Mouse (Mus musculus): ENCODE results near the gene Tcl1b4.
"Not testable (repeated sequence)": the region's sequence is repeated elsewhere in the genome, so short reads cannot be mapped to it uniquely, and the experiment has no call there.

Gene Tcl1b4

GRCm38 (mm10) chr12:105201657-105202056 is at the start of gene Tcl1b4:
TSS of gene Tcl1b4 (plus strand) at chr12:105201957.
- in situ Hi-C loops (cut with MboI, MseI), result loop anchor here (5.0 kb wide), 1 partner anchor 54 kb away; the partner anchor contains the start of gene Tcl1b2

GRCm38 (mm10) chr12:105155286-105155685 is 46.5 kb upstream of the Tcl1b4 start:
- in situ Hi-C loops (cut with MboI, MseI), result not testable (repeated sequence)

- in situ Hi-C loops (cut with MboI, MseI), result no loop called here
Measured at GRCm38 (mm10) chr12:105158842-105159241, 42.9 kb upstream of the Tcl1b4 start.

GRCm38 (mm10) chr12:105159390-105159789 is 42.4 kb upstream of the Tcl1b4 start, which contains the start of gene Tcl1b1:
TSS of gene Tcl1b1 (plus strand) at chr12:105159690.
- in situ Hi-C loops (cut with MboI, MseI), result no loop called here

GRCm38 (mm10) chr12:105166734-105167133 is 35.0 kb upstream of the Tcl1b4 start:
- in situ Hi-C loops (cut with MboI, MseI), result no loop called here

- in situ Hi-C loops (cut with MboI, MseI), result no loop called here
Measured at GRCm38 (mm10) chr12:105173366-105173765, 28.4 kb upstream of the Tcl1b4 start.

GRCm38 (mm10) chr12:105174318-105174717 is 27.4 kb upstream of the Tcl1b4 start:
- in situ Hi-C loops (cut with MboI, MseI), result not testable (repeated sequence)

- in situ Hi-C loops (cut with MboI, MseI), result not testable (repeated sequence)
Measured at GRCm38 (mm10) chr12:105176044-105176443, 25.7 kb upstream of the Tcl1b4 start, which contains the start of gene Tcl1b5. TSS of gene Tcl1b5 (plus strand) at chr12:105176344.

- in situ Hi-C loops (cut with MboI, MseI), result not testable (repeated sequence)
Measured at GRCm38 (mm10) chr12:105181040-105181644, 20.6 kb upstream of the Tcl1b4 start.

GRCm38 (mm10) chr12:105188980-105189379 is 12.8 kb upstream of the Tcl1b4 start:
- in situ Hi-C loops (cut with MboI, MseI), result loop anchor here (5.0 kb wide), 1 partner anchor 67 kb away; no protein-coding TSS in a partner anchor

GRCm38 (mm10) chr12:105190743-105191142 is 11.0 kb upstream of the Tcl1b4 start, which contains the start of gene Tcl1b3:
TSS of gene Tcl1b3 (plus strand) at chr12:105191043.
- in situ Hi-C loops (cut with MboI, MseI), result not testable (repeated sequence)

GRCm38 (mm10) chr12:105199684-105200497 is 1.9 kb upstream of the Tcl1b4 start:
- in situ Hi-C loops (cut with MboI, MseI), result loop anchor here (5.0 kb wide), 1 partner anchor 53 kb away; the partner anchor contains the start of gene Tcl1b2

GRCm38 (mm10) chr12:105207071-105207470 is 5.3 kb downstream of the Tcl1b4 start:
- in situ Hi-C loops (cut with MboI, MseI), result no loop called here

GRCm38 (mm10) chr12:105208441-105208840 is 6.7 kb downstream of the Tcl1b4 start:
- in situ Hi-C loops (cut with MboI, MseI), result no loop called here

GRCm38 (mm10) chr12:105209231-105209630 is 7.5 kb downstream of the Tcl1b4 start:
- in situ Hi-C loops (cut with MboI, MseI), result no loop called here

GRCm38 (mm10) chr12:105217101-105217760 is 15.5 kb downstream of the Tcl1b4 start:
- in situ Hi-C loops (cut with MboI, MseI), result no loop called here

- in situ Hi-C loops (cut with MboI, MseI), result no loop called here
Measured at GRCm38 (mm10) chr12:105222601-105223319, 21.0 kb downstream of the Tcl1b4 start, which contains the start of gene Tcl1. TSS of gene Tcl1 (minus strand) at chr12:105222793.

- in situ Hi-C loops (cut with MboI, MseI), result no loop called here
Measured at GRCm38 (mm10) chr12:105224621-105225320, 23.0 kb downstream of the Tcl1b4 start.

GRCm38 (mm10) chr12:105234362-105234761 is 32.6 kb downstream of the Tcl1b4 start:
- in situ Hi-C loops (cut with MboI, MseI), result no loop called here

GRCm38 (mm10) chr12:105235091-105235490 is 33.3 kb downstream of the Tcl1b4 start:
- in situ Hi-C loops (cut with MboI, MseI), result no loop called here

GRCm38 (mm10) chr12:105239060-105239459 is 37.3 kb downstream of the Tcl1b4 start:
- in situ Hi-C loops (cut with MboI, MseI), result no loop called here
